Mouse (Mus musculus) embryo, embryonic 11.5 days (tissue): Measurements from ENCODE around the gene Krtap24-1.

Experiments
- DNase-seq: peaks from one replicate; pipeline ENCODE4 v3.0.0-alpha.2; 2012; ENCODE audit warnings: low read depth, low spot score

Krtap24-1 gene

GRCm38 (mm10) chr16:88563045-88563913, 48.8 kb downstream of the Krtap24-1 start, which contains the start of gene Cldn8:
Cldn8 (minus strand) TSS chr16:88563183.
- DNase-seq, result no peak

DNA sequence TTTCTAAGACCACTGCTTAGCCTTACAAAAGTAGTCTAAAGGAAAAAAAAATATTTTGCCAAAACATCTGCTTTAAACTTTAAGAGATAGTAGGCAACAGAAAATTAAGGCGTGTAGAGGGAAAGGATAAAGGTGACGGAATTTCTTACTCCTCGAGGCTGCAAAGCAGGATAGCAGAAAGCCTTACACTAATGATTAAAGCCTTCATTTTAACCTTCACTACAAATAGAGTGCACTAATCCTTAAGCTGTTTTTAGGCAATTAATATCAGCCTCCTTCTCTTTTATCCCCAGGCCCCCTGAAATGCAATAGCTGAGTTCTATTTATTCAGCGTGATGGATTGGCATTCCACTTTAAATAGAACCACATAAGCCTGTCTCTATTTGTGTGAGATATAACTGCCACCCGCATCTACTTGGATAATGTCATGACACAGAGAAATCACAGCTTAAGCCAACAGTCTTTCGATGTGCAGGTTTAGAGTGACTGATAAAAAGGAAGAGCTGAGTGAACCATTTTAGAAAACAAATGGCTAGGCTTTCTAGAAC, 50.4 kb downstream of the Krtap24-1 start:
- DNase-seq, result no peak
